Mouse (Mus musculus) neural tube, embryonic 11.5 days (tissue): ENCODE data around the gene Stat4. TPM values are rescaled to one million over a fixed set of nuclear protein-coding genes. Genes with fewer than 3 reads are reported as not detected.

Experiments used
- ATAC-seq: fragments of 200-750 bp; cut with Nextera tagmentation; 2 replicates; pipeline ENCODE4 v1.8.0; 2017; ENCODE audit warnings: moderate number of reproducible peaks, mild to moderate bottlenecking, moderate TSS enrichment, moderate library complexity; ENCODE audit not compliant: insufficient read depth, low FRiP score, low TSS enrichment
- DNase-seq: peaks from one replicate; pipeline ENCODE4 v3.0.0-alpha.2; 2015; ENCODE audit warnings: low spot score
- H3K27ac ChIP-seq: fragments of 300-500 bp; sonication (generic); 2 replicates; pipeline ENCODE4 v1.5.1; 2014; ENCODE audit warnings: low read depth, mild to moderate bottlenecking, low read length
- H3K27me3 ChIP-seq: fragments of 300-500 bp; sonication (generic); 2 replicates; pipeline ENCODE4 v1.6.1; 2014; ENCODE audit warnings: mild to moderate bottlenecking, low read length, mixed read lengths; ENCODE audit not compliant: control insufficient read depth, insufficient read depth
- H3K36me3 ChIP-seq: fragments of 300-500 bp; sonication (generic); 2 replicates; pipeline ENCODE4 v1.6.1; 2014; ENCODE audit warnings: mild to moderate bottlenecking, low read length, moderate library complexity, mixed read lengths; ENCODE audit not compliant: control insufficient read depth, insufficient read depth
- H3K4me1 ChIP-seq: fragments of 300-500 bp; sonication (generic); 2 replicates; pipeline ENCODE4 v1.6.1; 2014; ENCODE audit warnings: low read length, mixed read lengths; ENCODE audit not compliant: control insufficient read depth, insufficient read depth
- H3K4me2 ChIP-seq: fragments of 300-500 bp; sonication (generic); 2 replicates; pipeline ENCODE4 v1.6.1; 2014; ENCODE audit warnings: low read depth, mild to moderate bottlenecking, moderate library complexity
- H3K4me3 ChIP-seq: fragments of 300-500 bp; sonication (generic); 2 replicates; pipeline ENCODE4 v1.5.1; 2014; ENCODE audit warnings: low read depth, low read length
- H3K9ac ChIP-seq: fragments of 300-500 bp; sonication (generic); 2 replicates; pipeline ENCODE4 v1.6.1; 2014; ENCODE audit warnings: mild to moderate bottlenecking, low read length
- H3K9me3 ChIP-seq: fragments of 300-500 bp; sonication (generic); 2 replicates; pipeline ENCODE4 v1.6.1; 2016; ENCODE audit warnings: low read length; ENCODE audit not compliant: control insufficient read depth
- whole genome bisulfite sequencing: fragments of 180-500 bp; shearing (Covaris S2); extraction: QIAGEN DNeasy Blood & Tissue Kit; methylation state at CpG from one replicate; pipeline ENCODE4 v1.1.7; 2014; 5-methylcytosine and 5-hydroxymethylcytosine counted together
- polyA plus RNA-seq: library from polyadenylated mRNA; unstranded; fragments of >200 nt; fragmentation: Nextera tagmentation; extraction: Ambion mirVana; gene quantifications from 2 replicates; pipeline ENCODE4 v1.2.1, GENCODE M21; 2014

Stat4 gene
- polyA plus RNA-seq, 1 experiment from 2014 or later, result 1.1 TPM

GRCm38 (mm10) chr1:52147431-52147830, 160.5 kb downstream of the Stat4 start:
- Histone ChIP-seq H3K4me1 (peaks cover 3% of the 10 kb centered on the region; the same call in 1 of the 2 replicates), H3K9me3 (no peaks in the 10 kb centered on the region), H3K27me3 (no peaks in the 10 kb centered on the region), H3K36me3 (no peaks in the 10 kb centered on the region), H3K4me2 (no peak overlapping the region), H3K27ac (no peak overlapping the region), H3K4me3 (no peak overlapping the region), H3K9ac (no peak overlapping the region)
- WGBS, result 83% methylated on average over 2 of the region's 2 CpGs
- ATAC-seq, result no peak
- DNase-seq, result no peak

- 74% methylated on average over 7 of the region's 7 CpGs for WGBS
- H3K36me3 ChIP-seq, result no peaks in the 10 kb centered on the region
- peaks cover 3% of the 10 kb centered on the region; the same call in 1 of the 2 replicates for H3K4me1 ChIP-seq
- H3K9ac ChIP-seq, result no peak overlapping the region
- no peak overlapping the region for H3K4me3 ChIP-seq
- DNase-seq (no peak), ATAC-seq (no peak)
- no peak overlapping the region for H3K4me2 ChIP-seq
- no peak overlapping the region for H3K27ac ChIP-seq
- H3K9me3 ChIP-seq, result no peaks in the 10 kb centered on the region
- no peaks in the 10 kb centered on the region for H3K27me3 ChIP-seq
These were observed 161.2 kb downstream of the Stat4 start for GRCm38 (mm10) chr1:52148178-52148577.

DNA sequence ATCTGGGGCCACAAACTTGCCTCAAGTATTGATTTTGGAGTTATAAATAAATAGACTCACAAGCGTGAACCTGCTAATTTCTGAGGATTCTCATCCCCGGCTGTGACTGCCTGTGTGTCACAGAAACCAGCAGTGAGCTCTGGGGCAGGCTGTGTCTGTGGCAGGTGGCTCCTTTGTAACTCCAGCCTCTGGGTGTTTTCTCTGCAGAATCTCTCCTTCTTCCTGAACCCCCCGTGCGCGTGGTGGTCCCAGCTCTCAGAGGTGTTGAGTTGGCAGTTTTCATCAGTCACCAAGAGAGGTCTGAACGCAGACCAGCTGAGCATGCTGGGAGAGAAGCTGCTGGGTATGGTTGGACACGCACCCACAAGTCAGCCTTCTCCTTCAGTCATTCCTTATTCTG, 161.7 kb downstream of the Stat4 start:
- ATAC-seq, result no peak
- H3K27me3 ChIP-seq, result no peaks in the 10 kb centered on the region
- peaks cover 3% of the 10 kb centered on the region; the same call in 1 of the 2 replicates for H3K4me1 ChIP-seq
- no peaks in the 10 kb centered on the region for H3K9me3 ChIP-seq
- H3K4me2 ChIP-seq, result no peak overlapping the region
- no peak for DNase-seq
- H3K36me3 ChIP-seq, result no peaks in the 10 kb centered on the region
- no peak overlapping the region for H3K9ac ChIP-seq
- WGBS, result 78% methylated on average over 7 of the region's 7 CpGs
- H3K4me3 ChIP-seq, result no peak overlapping the region
- H3K27ac ChIP-seq, result no peak overlapping the region

- Histone ChIP-seq H3K27ac (no peak overlapping the region), H3K36me3 (no peaks in the 10 kb centered on the region), H3K9ac (no peak overlapping the region), H3K4me2 (no peak overlapping the region), H3K4me3 (no peak overlapping the region), H3K4me1 (peaks cover 3% of the 10 kb centered on the region; the same call in 1 of the 2 replicates), H3K27me3 (no peaks in the 10 kb centered on the region), H3K9me3 (no peaks in the 10 kb centered on the region)
- ATAC-seq, result no peak
- DNase-seq, result peak; percentile 34
- 59% methylated on average over 9 of the region's 9 CpGs for WGBS
These were observed 163.0 kb downstream of the Stat4 start for GRCm38 (mm10) chr1:52149934-52150346.

DNA sequence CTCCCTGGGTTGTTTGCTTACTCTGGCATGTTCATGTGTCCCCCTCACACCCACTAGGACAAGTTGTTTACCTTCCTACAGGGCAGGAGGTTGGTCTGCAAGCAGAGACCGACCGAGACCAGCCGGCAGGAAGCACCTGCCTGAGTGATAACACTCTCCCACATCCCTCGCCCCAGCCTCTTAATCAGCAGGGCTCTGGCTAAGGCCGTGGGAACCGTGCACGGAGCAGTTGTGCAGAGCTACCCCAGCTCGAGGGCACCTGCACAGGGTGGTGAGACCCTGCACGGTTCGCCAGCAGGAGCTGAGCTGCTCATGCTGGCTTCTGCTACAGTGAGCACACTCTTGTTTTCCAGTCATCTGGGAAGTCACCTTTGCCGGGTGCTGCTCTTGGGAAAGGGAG, 163.7 kb downstream of the Stat4 start:
- H3K36me3 ChIP-seq, result no peaks in the 10 kb centered on the region
- H3K9me3 ChIP-seq, result no peaks in the 10 kb centered on the region
- no peak for DNase-seq
- H3K27me3 ChIP-seq, result no peaks in the 10 kb centered on the region
- H3K4me1 ChIP-seq, result peaks cover 3% of the 10 kb centered on the region; the same call in 1 of the 2 replicates
- H3K4me2 ChIP-seq, result no peak overlapping the region
- H3K4me3 ChIP-seq, result no peak overlapping the region
- ATAC-seq, result no peak
- H3K27ac ChIP-seq, result no peak overlapping the region
- WGBS, result 58% methylated on average over 11 of the region's 11 CpGs
- no peak overlapping the region for H3K9ac ChIP-seq

- Histone ChIP-seq H3K27ac (no peak overlapping the region), H3K9me3 (no peaks in the 10 kb centered on the region), H3K4me1 (peaks cover 3% of the 10 kb centered on the region; the same call in 1 of the 2 replicates), H3K27me3 (no peaks in the 10 kb centered on the region), H3K4me2 (no peak overlapping the region), H3K36me3 (no peaks in the 10 kb centered on the region), H3K4me3 (no peak overlapping the region), H3K9ac (no peak overlapping the region)
- ATAC-seq (no peak), DNase-seq (no peak)
- WGBS, result 91% methylated on average over 5 of the region's 5 CpGs
These were observed 164.2 kb downstream of the Stat4 start for GRCm38 (mm10) chr1:52151166-52151565.

GRCm38 (mm10) chr1:52152369-52152768, 165.4 kb downstream of the Stat4 start:
- ATAC-seq, result no peak
- H3K27me3 ChIP-seq, result no peaks in the 10 kb centered on the region
- H3K36me3 ChIP-seq, result no peaks in the 10 kb centered on the region
- no peaks in the 10 kb centered on the region for H3K9me3 ChIP-seq
- H3K9ac ChIP-seq, result no peak overlapping the region
- WGBS, result 71% methylated on average over 13 of the region's 13 CpGs
- peaks cover 3% of the 10 kb centered on the region; the same call in 1 of the 2 replicates for H3K4me1 ChIP-seq
- H3K4me2 ChIP-seq, result no peak overlapping the region
- no peak overlapping the region for H3K27ac ChIP-seq
- H3K4me3 ChIP-seq, result no peak overlapping the region
- no peak for DNase-seq

DNA sequence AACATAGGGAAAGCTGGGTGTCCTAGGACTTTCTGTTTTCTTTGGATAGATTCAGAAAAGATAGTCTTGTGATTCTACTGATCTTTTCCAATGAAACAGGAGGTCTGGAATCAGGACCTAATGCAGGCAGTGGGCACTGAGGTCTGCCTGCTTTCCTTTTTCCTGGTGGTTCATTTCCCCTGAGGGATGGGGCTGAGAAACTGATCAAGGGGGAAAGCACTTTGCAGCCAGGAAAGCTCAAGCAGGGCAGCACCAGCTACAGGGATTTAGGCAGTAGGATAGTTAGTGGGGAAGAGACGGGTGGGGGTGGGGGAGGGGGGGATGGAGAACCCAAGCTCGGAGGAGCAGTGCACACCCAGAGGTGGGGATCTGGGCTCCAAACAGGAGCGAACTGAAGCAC, 166.0 kb downstream of the Stat4 start:
- Histone ChIP-seq H3K27ac (no peak overlapping the region), H3K4me1 (peaks cover 3% of the 10 kb centered on the region; the same call in 1 of the 2 replicates), H3K4me3 (no peak overlapping the region), H3K36me3 (no peaks in the 10 kb centered on the region), H3K9ac (no peak overlapping the region), H3K9me3 (no peaks in the 10 kb centered on the region), H3K27me3 (no peaks in the 10 kb centered on the region), H3K4me2 (no peak overlapping the region)
- ATAC-seq, result no peak
- WGBS, result 41% methylated on average over 3 of the region's 3 CpGs
- no peak for DNase-seq

- WGBS, result 92% methylated on average over 8 of the region's 8 CpGs
- H3K4me1 ChIP-seq, result peaks cover 2% of the 10 kb centered on the region; the same call in 1 of the 2 replicates
- H3K4me2 ChIP-seq, result no peak overlapping the region
These were observed 167.9 kb downstream of the Stat4 start for GRCm38 (mm10) chr1:52154890-52155289.

More at GRCm38 (mm10) chr1:52154890-52155289, 167.9 kb downstream of the Stat4 start:
- Histone ChIP-seq H3K9me3 (no peaks in the 10 kb centered on the region), H3K4me3 (no peak overlapping the region), H3K36me3 (no peaks in the 10 kb centered on the region), H3K27me3 (no peaks in the 10 kb centered on the region), H3K9ac (no peak overlapping the region), H3K27ac (no peak overlapping the region)
- ATAC-seq (no peak), DNase-seq (no peak)
